Mouse (Mus musculus): Measurements from ENCODE around the gene Edc4. TPM values are rescaled to one million over a fixed set of nuclear protein-coding genes. Genes with fewer than 3 reads are reported as not detected.

The Edc4 gene
- 16.4 and 18.2 TPM in 2 replicates for polyA plus RNA-seq (2015; fragmentation: Nextera tagmentation; extraction: Ambion mirVana)

DNA sequence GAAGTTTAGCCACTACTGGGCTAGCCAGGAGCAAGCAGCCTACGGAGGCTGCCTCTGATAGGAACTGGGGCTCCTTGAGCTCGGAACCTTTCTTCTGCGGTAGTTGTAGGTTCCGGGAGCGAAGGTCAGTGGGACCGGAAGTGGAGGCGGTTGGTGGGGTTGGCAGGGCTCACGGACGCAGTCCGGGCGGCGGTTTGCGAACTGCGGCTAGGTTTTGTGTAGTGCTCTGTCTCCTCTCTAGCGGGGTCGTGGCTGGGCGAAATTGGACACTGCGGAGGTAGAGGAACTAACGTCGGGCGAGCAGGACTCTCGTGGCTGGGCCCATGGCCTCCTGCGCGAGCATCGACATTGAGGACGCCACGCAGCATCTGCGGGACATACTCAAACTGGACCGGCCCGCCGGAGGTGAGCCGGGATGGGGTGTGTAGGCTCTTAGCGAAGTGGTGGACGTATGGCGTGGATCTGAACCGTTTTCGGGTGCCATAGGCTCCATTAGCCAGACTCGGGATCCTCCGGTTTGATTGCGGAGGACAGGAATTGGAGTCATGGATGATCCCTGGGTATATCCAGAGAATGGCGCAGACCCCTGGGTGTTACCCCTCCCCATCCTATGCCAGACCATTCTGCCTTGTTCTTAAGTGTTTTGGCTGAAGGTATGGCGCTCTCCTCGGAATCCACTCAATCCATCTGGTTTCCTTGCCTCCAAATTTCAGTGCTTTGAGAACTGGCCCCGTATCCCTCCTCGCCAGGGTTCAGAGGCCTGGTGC lies at the start of gene Edc4:
TSS of gene Edc4 (plus strand) at position 128 of the 767 bp plus-strand sequence.

DNA sequence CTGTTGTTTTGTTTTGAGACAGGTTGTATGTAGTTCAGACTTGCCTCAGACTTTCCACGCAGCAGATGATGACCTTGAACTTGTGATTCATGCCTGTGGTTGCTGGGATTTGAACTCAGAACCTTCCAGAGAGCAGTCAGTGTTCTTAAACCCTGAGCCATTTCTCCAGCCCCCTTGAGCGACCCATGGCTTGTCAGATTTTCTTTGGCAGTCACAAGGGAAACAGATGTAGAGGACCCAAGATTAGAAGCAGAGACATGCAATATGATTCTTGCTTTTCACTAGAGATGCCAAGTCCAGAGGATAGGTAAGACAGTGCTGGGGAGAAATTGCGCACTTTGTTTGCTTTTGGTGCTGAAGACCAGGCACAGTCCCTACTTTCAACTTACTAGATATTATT lies 27.5 kb upstream of the Edc4 start, which contains the start of gene Cenpt:
TSS of gene Cenpt (minus strand) at position 101 of the 400 bp plus-strand sequence.

DNA sequence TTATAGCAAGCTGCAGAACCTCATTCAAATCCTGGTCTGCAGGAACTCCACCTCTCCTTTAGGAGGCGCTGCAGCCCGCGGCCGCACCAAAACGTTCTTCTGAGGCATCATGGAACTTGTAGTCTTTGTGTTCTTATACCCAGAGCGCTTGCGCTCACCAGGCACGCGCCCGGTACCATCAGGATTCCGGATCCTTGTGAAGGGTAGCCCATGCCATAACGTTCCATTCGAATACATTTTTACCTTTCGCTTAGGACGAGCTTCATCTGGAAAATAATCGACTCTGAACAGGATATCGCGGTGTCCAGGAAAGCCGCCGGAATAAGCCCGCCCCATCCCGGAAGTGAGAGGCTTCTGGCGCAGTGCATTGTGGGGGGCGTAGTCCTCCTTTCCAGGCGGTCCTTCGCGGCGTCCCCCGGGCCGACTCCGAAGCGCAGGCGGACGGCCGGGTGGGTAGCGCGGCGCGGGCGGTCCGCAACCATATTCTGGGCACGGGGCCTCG lies 25.9 kb upstream of the Edc4 start, which contains the start of gene Thap11:
TSS of gene Thap11 (plus strand) at position 418 of the 502 bp plus-strand sequence.

DNA sequence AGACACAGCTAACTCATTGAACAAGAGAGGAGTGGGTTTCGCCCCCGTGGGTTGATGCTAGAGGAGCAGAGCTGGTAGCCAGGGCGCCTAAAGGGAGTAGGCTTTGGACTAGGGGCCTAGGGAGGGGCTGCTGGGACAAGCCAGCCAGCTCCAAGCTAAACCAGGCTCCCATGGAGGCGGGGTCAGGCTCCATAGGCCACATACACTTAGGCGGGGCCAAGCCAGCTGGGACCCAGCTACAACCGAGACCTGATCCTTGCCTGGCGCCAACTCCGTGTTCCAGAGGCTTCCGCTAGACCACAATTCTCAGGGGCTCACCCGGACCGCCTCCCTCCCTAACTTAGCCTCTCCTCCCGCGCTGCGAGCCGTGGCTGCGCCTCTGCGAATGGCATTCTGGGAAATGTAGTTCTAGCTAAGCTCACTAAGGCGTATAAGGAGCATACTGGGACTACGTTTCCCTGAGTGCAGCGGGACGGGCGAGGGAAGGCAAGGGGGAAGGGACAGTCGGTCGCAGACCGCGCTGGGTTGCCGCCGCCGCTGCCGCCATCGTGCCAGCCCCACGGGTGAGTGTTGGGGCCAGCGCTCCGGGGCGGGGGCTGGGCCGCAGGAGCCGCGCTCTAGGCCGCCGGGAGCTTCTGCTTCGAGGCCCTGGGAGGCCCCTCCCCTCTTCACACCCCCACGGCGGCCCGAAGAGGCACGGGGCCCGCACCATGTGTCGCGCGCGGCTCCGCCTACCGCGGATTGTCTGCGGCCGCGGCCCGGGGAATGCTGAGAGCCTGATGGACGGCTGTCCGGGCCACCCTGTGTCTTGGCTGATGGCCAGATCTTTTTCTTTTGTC lies 20.3 kb upstream of the Edc4 start, which contains the start of gene Nutf2:
TSS of gene Nutf2 (plus strand) at position 438 of the 839 bp plus-strand sequence.

DNA sequence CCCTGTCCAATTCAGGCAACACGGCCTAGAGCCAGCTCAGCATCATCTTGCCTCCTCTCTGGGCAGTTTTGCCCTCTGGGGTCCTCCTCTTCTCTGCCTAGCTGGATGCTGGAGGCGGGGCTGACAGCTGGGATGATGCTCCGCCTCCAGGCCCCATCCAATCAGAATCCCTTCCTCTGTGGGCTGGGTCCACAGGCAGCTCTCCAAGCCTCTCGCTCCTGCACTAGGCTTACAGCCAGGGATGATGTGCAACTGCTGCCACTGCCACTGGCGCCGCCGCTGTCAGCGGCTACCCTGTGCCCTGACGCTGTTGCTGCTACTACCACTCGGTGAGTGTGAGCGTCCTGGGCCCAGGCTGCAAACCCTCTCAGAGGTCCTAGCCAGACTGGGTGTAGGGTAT lies 12.7 kb downstream of the Edc4 start, which contains the start of gene Nrn1l:
TSS of gene Nrn1l (plus strand) at position 229 of the 400 bp plus-strand sequence.

DNA sequence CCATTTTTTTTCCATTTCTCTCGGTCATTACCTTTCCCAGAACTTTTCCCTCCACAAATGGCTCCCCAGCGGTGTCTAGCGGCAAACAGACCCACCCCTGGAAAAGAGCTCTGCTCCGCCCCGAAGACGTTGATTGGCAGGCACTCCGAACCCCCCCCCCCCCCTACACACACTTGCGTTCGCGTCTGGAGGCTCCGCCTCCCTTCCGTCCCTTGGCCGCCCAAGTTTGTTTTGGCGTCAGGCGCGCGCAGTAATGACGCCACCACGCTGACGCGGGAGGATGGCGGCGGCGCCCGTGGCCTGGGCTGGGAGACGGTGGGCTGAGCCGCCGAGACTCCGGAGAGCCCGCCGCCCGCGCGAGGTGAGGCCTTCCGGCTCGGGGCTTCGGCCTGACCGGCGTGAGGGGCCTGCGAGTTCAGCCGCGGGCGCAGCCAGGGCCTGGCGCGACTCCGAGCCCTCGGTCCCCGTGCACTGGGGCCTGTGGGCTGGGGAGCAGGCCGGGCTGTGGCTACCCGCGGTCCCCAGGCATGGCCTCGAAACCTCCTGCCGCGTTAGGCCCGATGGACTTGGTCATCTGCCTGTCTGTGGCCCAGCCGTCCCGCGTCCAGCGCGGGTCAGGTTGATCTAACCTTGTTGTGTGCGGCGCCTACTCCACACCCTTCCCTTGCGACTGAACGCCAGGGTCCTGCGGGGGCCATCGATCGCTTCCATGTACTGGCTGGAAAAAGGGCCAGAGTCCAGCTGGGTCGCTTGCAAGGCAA lies 19.7 kb downstream of the Edc4 start, which contains the start of gene Pskh1:
TSS of gene Pskh1 (plus strand) at position 262 of the 761 bp plus-strand sequence.

DNA sequence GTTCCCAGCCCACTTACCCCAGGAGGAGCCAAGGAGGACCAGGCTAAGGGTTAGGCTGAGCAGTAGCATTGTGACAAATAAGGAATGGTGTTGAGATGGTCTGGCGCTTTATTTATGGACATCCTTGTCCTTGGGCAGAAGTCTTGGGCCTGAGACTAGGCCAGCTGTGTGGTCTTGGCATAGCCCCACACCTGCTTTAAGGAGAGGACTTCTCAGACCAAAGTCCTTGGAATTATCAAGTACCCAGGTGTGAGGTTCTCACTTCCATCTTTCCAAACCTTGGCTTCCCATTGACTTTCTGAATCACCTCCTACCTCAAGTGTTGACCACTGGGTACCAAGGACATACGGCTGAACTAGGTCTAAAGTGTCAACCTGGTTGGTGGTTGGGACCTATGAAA lies 53.1 kb downstream of the Edc4 start, which contains the start of gene Ctrl:
TSS of gene Ctrl (minus strand) at position 101 of the 400 bp plus-strand sequence.

DNA sequence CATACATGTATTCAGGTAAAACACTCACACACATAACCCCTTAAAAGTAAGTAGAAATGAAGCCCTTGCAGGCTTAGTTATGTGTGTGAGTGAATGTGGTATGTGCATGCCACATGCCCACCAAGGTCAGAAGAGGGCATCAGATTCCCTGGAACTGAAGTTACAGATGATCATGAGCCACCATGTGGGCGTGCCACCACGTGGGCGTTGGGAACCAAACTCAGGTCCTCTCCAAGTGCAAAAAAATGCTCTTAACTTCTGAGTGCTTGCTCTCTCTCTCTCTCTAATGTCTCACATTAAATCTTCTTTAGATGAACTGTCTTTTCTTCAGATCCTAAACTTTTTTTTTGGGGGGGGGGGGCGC lies 57.6 kb downstream of the Edc4 start, which contains the start of gene Psmb10:
TSS of gene Psmb10 (minus strand) at position 139 of the 364 bp plus-strand sequence.

DNA sequence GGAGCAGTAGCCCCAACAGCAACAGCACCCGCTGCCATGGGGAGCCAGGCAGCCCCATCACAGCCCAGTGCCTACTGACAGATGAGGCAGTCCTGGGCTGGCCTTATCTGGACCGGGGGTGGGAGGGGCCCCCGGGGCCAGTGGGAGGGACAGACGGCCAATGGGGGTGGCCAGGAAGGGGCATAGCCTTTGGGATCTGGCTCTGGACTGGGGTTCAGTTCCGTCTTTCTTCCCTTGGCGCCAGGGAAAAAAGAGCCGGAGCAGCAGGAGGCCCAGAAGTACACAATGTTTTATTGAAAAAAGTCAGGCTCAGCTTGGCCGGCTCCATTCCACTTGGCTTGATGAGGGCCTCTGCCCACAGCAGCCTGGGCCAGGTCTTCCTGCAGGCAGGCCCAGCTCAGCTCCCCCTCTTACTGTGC lies 62.6 kb downstream of the Edc4 start, which contains the start of gene Lcat:
TSS of gene Lcat (minus strand) at position 62 of the 419 bp plus-strand sequence.

Other genes with a start within 250 kb of the Edc4 start
- gene Ctcf, start 244.3 kb upstream of the Edc4 start, polyA plus RNA-seq (2015; fragmentation: Nextera tagmentation; extraction: Ambion mirVana): 95.3 and 95.7 TPM in 2 replicates
- gene Agrp, start 243.5 kb upstream of the Edc4 start, polyA plus RNA-seq (2015; fragmentation: Nextera tagmentation; extraction: Ambion mirVana): 0.34 TPM in 1 of 2 replicates, not detected in the other
- 1.6 and 2.0 TPM in 2 replicates for gene Carmil2, start 194.6 kb upstream of the Edc4 start, polyA plus RNA-seq (2015; fragmentation: Nextera tagmentation; extraction: Ambion mirVana)
- gene Acd, start 179.8 kb upstream of the Edc4 start, polyA plus RNA-seq (2015; fragmentation: Nextera tagmentation; extraction: Ambion mirVana): 37.3 and 37.4 TPM in 2 replicates
- gene Pard6a, start 179.7 kb upstream of the Edc4 start, polyA plus RNA-seq (2015; fragmentation: Nextera tagmentation; extraction: Ambion mirVana): 10.8 and 12.9 TPM in 2 replicates
- not detected in 2 replicates for gene 4933405L10Rik, start 173.2 kb upstream of the Edc4 start, polyA plus RNA-seq (2015; fragmentation: Nextera tagmentation; extraction: Ambion mirVana)
- gene Enkd1, start 172.7 kb upstream of the Edc4 start, polyA plus RNA-seq (2015; fragmentation: Nextera tagmentation; extraction: Ambion mirVana): 8.8 and 9.2 TPM in 2 replicates
- gene Gfod2, start 122.2 kb upstream of the Edc4 start, polyA plus RNA-seq (2015; fragmentation: Nextera tagmentation; extraction: Ambion mirVana): 3.8 and 4.0 TPM in 2 replicates
- 43.9 and 49.2 TPM in 2 replicates for gene Ranbp10, start 53.5 kb upstream of the Edc4 start, polyA plus RNA-seq (2015; fragmentation: Nextera tagmentation; extraction: Ambion mirVana)
- gene Tsnaxip1, start 53.1 kb upstream of the Edc4 start, polyA plus RNA-seq (2015; fragmentation: Nextera tagmentation; extraction: Ambion mirVana): 0.22 and 0.23 TPM in 2 replicates
- 21.0 and 21.1 TPM in 2 replicates for gene Cenpt, start 27.6 kb upstream of the Edc4 start, polyA plus RNA-seq (2015; fragmentation: Nextera tagmentation; extraction: Ambion mirVana)
- 33.8 and 34.9 TPM in 2 replicates for gene Thap11, start 25.7 kb upstream of the Edc4 start, polyA plus RNA-seq (2015; fragmentation: Nextera tagmentation; extraction: Ambion mirVana)
- 125 and 144 TPM in 2 replicates for gene Nutf2, start 20.3 kb upstream of the Edc4 start, polyA plus RNA-seq (2015; fragmentation: Nextera tagmentation; extraction: Ambion mirVana)
- 0.46 TPM in 1 of 2 replicates, not detected in the other for gene Nrn1l, start 12.7 kb downstream of the Edc4 start, polyA plus RNA-seq (2015; fragmentation: Nextera tagmentation; extraction: Ambion mirVana)
- gene Pskh1, start 19.6 kb downstream of the Edc4 start, polyA plus RNA-seq (2015; fragmentation: Nextera tagmentation; extraction: Ambion mirVana): 12.7 and 15.0 TPM in 2 replicates
- 1.4 and 4.2 TPM in 2 replicates for gene Ctrl, start 53.0 kb downstream of the Edc4 start, polyA plus RNA-seq (2015; fragmentation: Nextera tagmentation; extraction: Ambion mirVana)
- 77.1 and 84.1 TPM in 2 replicates for gene Psmb10, start 57.6 kb downstream of the Edc4 start, polyA plus RNA-seq (2015; fragmentation: Nextera tagmentation; extraction: Ambion mirVana)
- 0.82 and 1.0 TPM in 2 replicates for gene Lcat, start 62.5 kb downstream of the Edc4 start, polyA plus RNA-seq (2015; fragmentation: Nextera tagmentation; extraction: Ambion mirVana)
- 12.0 and 12.9 TPM in 2 replicates for gene Slc12a4, start 85.2 kb downstream of the Edc4 start, polyA plus RNA-seq (2015; fragmentation: Nextera tagmentation; extraction: Ambion mirVana)
- not detected in 2 replicates for gene Dpep3, start 98.5 kb downstream of the Edc4 start, polyA plus RNA-seq (2015; fragmentation: Nextera tagmentation; extraction: Ambion mirVana)
- gene Dus2, start 110.5 kb downstream of the Edc4 start, polyA plus RNA-seq (2015; fragmentation: Nextera tagmentation; extraction: Ambion mirVana): 14.1 and 14.8 TPM in 2 replicates
- gene Dpep2nb, start 125.1 kb downstream of the Edc4 start, polyA plus RNA-seq (2015; fragmentation: Nextera tagmentation; extraction: Ambion mirVana): not detected in 2 replicates
- 9.3 and 9.8 TPM in 2 replicates for gene Ddx28, start 131.0 kb downstream of the Edc4 start, polyA plus RNA-seq (2015; fragmentation: Nextera tagmentation; extraction: Ambion mirVana)
- gene Nfatc3, start 178.0 kb downstream of the Edc4 start, polyA plus RNA-seq (2015; fragmentation: Nextera tagmentation; extraction: Ambion mirVana): 6.7 and 6.9 TPM in 2 replicates

All from spleen, postnatal 0 days (tissue).